Mouse (Mus musculus) myocyte (in vitro differentiated cells): ENCODE measurements around the gene Fstl4.

ENCODE experiments used
- CEBPB ChIP-seq: IDR thresholded peaks from 2 replicates; pipeline ENCODE4 v1.6.1; 2011; ENCODE audit warnings: mild to moderate bottlenecking, moderate library complexity; ENCODE audit not compliant: poor library complexity, insufficient read depth, severe bottlenecking
- E2F4 ChIP-seq: IDR thresholded peaks from one replicate; pipeline ENCODE4 v1.6.1; 2011; ENCODE audit warnings: mild to moderate bottlenecking, control low read depth, moderate library complexity; ENCODE audit not compliant: insufficient read depth
- POLR2A ChIP-seq: IDR thresholded peaks from one replicate; pipeline ENCODE4 v1.6.1; 2011; ENCODE audit warnings: low read depth, mild to moderate bottlenecking, control low read depth, moderate library complexity; ENCODE audit not compliant: insufficient read length
- SRF ChIP-seq: IDR thresholded peaks from one replicate; pipeline ENCODE4 v1.6.1; 2011; ENCODE audit warnings: low read depth; ENCODE audit not compliant: control insufficient read depth, insufficient read length
- USF1 ChIP-seq: IDR thresholded peaks from one replicate; pipeline ENCODE4 v1.6.1; 2011; ENCODE audit warnings: low read depth, mild to moderate bottlenecking, control low read depth, moderate library complexity

GRCm38 (mm10) chr11:52914431-52914830 is 150.0 kb downstream of the Fstl4 start:
- TF ChIP-seq USF1 (no peak), POLR2A (no peak), SRF (no peak), CEBPB (no peak), E2F4 (no peak)
